Mouse (Mus musculus) ZHBTc4 (cell line): ENCODE results near the gene Zfp526.

Experiments
- DNase-seq: peaks from one replicate; pipeline ENCODE4 v3.0.0-alpha.2; 2011; ENCODE audit warnings: low read depth, low spot score

The Zfp526 gene

DNA sequence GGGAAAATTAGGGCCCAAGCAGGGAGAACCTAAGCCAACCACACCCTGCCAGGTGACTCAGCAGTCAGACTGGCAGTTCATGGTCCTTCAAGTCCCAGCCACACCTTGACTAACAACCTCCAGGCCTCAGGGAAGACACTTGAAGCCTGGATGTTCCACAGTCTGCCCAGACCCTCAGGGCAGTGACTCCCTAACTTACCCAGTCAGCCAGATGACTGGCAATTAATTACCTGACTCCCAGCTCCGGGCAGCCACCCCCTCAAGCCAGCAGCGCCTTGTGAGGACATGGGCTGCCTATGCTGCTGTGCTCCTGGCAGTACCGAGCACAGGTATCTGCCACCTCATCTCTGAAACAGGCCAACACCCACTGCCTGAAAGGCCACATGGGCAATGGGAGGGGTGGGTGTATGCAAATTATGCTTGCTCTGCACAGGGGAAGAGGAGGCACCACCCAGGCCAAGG lies 12.0 kb upstream of the Zfp526 start:
- no peak for DNase-seq

DNA sequence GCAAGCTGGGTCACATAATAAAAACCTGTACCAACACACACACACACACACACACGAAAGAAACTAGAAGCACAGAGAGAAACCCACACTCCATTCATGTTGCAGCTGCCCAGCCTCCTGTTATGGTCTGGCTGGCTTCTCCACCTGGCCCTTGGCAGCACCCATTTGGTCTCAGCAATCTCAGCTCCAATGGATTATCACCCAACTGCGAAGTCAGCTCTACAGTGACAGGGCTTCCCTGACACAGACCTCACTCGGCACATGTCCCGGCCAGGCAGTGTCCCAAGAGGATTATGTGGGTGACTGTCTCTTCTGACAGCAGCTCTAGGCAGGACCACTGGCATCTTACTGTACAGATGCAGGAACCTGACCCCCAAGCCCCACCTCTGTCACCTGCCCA lies 10.7 kb upstream of the Zfp526 start:
- DNase-seq: no peak

DNA sequence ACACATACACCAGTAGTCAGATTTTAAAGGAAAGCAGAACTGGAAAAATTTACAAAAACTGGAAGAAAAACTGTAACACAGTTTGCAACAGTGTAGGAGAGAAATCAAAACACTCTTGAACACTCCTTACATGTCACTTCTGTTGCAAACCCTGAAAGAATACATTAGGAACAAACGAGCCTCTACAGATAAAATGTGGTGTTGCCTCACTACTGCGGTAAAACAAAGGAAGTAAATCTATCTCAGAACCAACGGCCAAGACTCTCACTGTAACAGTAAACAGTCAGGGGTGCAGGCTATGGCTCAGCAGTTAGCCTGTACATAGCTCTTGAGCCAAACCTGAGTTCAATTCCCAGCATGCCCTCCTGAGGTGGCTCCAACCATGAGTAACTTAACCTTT lies 8.1 kb upstream of the Zfp526 start:
- DNase-seq: no peak

DNA sequence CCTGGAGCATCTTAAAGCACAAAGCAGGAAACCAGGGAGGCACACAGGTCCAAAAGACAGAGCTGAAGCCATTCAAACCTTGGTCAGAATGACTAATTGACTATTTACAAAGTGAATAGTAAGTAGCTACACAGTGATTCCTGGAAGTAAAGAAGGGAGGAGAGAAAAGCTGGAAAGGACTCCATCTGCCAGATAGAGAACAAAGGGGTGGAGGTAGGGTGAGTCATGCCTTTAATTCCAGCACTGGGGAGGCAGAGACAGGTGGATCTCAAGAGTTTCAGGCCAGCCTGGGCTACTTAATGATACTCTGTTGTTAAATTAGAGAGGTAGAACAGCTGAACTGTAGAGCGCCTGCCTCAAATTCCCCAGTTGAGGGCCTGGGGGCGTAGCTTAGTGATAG lies 7.1 kb upstream of the Zfp526 start:
- DNase-seq: peak; percentile 69

DNA sequence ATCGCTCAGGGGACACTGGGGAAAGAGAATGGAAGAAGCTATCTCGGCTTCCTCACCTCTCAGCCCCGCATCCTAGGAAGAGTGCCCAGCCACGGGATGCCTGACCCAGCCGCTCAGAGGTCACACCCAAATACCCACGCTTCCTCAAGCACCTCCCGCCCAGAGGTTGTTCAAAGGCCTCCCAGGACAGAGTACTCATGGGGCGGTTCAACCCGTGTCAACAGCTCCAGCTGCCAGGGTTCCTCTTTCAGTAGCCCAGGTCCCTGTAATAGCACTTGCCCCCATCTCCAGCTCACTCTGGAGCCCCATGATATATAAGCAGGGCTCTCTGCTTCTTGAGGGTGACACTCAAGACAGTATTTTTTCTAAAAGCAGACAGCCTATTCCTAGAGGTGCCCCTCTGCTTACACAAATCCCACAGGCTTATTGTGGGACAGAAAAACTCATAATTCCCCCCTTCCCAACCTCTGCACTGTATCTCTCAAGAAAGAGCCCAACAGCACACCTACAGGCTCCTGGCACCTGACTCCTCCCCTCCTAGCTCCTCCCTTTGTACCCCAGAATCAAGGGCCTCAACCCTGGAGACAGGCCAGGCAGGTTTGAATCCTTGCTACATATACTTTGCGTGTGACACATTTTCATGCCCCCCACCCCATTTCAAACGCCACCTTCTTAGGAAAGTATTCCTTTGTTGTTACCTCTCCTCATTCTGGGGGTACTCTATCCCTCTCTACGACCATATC lies 3.4 kb upstream of the Zfp526 start:
- no peak for DNase-seq

DNA sequence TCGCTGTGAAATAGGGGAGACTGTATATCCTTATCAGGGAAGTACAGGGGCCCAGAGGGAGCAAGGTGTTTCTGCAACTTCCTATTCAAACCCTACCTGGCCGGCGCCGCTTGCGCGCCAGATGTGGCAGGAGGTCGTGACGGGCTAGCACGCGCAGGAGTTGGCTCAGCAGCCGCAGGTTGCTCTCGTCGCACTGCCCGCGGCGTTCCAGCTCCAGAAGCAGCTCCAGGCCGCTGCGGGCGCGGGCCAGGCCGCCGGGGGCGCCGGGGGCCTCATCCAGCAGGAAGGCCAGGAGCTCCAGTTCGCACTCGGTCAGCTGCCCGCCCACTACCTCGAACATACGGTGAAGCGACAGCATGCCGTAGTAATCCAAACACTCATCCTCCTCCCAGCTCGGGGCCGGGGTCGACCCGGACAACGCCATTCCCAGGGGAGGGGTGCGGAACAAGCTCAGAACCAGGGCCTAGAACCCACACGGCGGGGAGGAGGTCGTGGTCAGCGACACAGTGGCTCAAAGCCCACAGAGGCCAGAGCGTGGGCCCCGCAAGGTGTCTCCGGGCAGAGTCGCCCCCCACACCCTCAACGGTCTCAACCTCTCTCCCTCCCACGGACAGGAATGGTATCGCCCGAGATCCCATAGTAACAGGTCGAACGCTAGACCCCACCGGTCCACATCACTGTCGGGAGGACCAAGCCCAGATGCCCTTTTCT lies 2.4 kb upstream of the Zfp526 start:
- peak; percentile 78 for DNase-seq

DNA sequence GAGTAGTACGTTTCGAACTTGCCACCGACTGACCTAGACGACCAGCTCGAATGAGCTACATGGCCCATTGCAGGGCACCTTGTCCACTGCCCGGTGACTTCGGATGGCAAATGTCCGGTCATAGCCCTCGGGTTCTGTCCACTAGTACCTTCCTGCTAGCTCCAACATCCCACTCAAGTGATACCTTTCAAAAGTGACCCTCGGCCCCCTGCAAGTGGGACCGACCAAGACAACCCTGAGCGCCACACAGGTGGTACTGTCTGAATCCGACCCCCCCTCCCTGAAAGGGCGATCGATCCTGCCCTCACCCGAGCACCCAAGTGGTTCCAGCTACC lies 1.8 kb upstream of the Zfp526 start:
- DNase-seq: no peak

DNA sequence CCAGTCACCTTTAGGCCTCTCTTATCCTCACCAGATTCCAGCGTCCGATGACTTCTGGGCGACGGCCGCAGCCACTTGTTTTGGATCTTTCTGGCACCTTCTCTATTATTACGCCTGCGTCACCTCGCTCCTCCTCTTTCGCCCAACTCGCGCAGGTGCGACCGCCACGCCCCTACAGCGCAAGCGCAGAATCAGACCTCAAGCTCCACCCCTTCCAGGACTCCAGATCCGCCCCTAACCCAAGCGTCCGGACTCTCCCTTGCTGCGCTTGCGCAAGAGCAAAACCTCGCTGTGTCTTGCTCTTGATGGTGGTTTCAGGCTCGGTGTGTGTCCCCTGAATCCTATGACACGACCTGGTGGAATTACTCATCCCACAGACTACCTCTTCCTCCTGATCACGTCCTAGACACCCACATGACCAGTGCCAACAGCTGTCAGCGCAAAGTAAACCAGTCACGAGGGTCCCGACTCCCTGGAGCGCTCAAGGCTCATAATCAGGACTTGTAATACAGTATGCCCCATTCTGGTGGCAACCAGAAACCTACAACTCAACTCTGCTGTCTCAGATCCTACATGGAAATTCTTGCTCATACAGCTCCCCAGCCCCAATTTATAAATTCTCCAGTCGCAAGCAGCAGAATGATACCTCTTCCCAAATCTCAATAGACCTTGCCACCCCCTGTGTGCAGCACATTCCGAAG lies 1.3 kb upstream of the Zfp526 start:
- DNase-seq: peak; percentile 98

DNA sequence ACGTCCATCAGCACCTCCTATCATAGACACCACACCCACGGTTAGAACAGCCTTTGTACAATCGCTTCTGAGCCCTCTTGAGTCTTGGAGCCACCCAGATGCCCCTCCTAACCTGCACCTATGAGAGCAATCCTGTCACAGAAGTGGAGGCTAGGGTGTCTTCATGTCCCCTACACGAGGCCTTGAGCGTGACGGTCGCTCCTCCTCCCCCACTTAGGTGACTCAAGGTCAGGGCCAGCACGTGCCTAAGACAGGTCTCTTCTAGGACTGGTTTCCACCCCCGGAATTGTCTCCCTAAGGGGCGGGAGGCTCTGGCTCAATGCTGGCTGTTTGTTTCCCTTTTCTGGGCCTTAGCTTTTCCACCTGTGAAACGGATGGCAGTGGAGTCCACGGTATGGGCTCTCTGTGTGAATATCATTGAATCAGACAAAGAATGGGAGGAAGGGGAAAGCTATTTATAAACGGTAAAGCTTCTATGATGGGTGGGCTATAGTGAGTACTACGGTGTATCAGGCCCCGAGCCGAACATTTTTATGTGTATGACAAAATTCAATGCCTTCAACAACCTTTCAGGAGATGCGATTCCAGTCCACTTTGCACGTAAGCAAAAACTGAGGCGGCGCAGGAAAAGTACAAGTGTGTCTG lies 646 bp upstream of the Zfp526 start, which contains the start of gene Dedd2:
Dedd2 (minus strand) TSS at position 159 of the 645 bp plus-strand sequence.
- DNase-seq: peak; percentile 61

DNA sequence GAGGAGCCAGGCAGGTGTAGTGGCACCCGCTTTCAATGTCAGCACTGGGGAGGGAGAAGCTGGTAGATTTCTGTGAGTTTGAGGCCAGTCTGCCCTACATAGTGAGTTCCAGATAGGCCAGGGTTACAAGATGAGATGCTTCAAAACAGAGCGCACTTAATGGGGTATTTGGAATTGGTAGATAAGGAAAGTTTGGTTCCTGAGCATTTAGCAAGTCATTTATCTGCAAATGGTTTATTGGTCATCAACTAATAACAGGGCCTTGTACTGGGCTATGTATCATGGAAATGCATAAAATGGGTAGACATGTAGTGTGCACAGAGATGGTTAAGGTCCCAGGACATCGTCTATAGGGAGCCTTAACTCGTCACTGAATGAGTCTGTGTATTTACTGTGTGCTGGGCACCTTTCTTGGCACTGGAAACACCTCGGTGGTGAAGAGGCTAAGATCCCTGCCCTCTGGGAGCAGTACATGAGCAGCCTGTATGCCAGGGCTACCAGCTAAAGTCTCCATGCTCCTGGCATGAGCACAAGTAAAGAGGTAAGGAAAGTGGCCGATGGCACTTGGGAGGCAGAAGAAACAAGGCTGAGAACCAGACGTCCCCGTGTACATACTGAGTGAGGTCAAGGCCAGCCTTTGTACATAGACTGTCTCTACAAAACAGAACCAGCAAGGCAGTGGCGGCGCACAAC lies 1.2 kb downstream of the Zfp526 start:
- DNase-seq: no peak

DNA sequence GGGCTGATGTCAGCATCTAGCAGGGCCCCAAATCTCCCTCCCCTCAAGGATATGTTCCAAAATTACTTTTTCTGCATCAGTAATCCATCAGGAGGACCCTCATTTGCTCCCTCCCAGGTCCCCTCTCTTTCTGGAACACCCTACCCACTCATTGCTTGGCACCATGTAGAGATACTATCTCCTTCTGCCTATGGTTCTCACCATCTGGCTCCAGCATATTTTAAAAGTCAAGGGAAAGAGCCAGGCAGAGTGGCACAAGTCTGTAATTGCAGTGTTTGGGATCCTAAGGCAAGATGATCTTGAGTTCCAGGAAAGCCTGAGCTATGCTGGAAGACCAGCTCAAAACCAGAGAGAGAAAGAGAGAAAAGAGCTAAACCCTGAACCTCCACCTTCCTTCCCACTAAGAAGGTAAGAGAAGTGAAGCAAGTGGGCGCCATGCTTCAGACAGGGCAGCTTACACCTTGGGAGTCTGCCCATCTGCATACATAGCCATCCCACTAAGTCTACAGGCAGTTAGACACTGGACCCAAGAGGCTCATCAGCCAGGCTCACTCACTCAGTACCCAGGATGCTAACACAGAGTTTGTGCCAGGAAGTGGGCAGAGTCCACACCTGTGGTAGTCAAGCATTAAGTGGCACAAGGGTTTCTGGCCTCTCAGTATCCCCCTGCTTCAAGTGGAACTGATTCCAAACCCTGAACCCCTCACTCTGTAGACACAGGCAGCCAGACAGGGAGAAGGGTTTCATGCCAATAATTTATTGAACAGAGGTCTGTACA lies 6.5 kb downstream of the Zfp526 start:
- DNase-seq: no peak

DNA sequence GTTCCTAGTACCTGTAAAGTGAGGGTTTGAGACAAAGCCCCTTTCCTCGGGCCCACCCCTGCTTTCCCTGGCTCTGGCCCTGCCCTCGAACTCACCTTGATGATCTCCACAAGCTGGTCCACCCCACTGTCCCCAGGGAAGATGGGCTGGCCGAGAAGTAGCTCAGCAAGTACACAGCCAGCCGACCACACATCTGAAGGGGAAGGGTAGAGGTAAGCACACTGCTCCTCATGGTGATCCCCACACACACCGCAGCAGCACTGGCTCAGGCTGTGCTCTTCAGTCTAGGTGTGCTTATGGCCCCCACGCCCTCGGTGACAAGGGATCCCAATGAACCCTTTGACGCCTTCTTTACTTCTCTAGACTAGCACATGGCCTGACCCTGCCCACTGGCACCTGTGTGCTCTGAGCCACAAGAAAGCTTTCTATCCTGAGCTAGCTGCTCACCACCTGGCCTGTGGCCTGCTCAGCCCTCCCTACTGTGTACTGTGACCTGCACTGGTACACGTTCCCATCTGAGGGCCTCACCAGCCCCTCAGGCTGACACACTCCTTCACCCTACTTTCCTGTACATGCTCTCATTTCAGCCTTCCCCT lies 9.6 kb downstream of the Zfp526 start:
- DNase-seq: no peak

DNA sequence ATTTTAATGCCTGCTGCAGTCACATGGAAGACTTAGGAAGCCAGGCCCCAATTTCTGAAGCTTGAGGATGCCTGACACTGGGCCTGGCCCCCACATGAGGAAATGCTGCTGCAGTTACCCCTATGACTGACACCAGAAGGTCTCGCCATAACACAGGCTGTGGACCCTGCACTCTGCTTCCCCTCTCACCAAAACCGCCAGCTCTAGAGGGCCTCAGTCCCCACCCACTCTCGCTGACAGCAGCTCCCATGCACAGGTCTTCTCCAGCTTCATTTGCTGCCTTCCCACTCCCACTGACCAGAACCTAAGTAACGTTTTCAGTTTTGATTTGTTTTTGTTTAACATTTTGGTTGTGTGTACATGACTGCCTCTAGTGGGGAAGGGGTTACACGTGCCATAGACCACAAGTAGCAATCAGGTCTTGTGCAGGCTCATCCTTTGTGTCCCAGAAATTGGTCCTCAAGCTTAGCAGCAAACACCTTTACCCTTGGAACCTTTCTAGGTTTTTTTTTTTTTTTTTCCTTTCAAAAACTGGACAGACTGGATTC lies 10.9 kb downstream of the Zfp526 start:
- peak; percentile 40 for DNase-seq

DNA sequence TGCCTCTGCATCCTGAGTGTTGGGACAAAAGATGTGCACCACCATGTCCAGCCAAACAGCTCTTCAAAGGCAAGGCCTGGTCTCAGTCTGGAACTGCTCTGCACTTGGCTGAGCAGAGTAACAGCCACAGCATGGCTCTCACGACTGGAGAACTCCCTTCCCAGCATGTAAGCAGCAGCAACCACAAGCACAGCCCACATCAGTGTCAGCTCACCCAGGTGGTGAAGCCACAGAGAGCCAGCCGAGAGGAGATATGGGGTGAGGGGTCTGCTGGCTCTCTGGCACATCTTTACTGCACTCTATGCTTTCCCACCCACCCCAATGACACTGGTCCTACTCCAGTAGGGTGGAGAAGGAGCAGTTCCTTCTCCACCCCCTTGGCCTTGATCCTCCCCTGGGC lies 11.8 kb downstream of the Zfp526 start:
- no peak for DNase-seq

DNA sequence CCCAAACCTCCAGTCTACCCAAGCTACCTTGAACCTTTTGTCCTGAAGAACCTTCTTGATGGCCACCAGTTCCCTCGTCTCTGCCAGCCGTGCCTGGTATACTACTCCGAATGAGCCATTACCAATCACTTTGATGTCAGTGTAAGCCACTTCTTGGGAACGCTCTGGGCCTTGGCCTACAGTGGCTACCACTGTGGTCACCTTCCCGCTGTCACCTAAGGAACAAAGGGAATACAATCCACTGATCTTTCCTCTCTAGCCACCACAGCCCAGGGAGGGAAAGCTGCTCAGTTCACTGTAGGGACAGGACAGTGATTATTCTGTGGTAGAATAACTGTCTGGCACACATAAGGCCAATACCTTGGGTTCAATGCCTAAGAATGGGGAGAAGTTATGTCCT lies 14.3 kb downstream of the Zfp526 start:
- no peak for DNase-seq

DNA sequence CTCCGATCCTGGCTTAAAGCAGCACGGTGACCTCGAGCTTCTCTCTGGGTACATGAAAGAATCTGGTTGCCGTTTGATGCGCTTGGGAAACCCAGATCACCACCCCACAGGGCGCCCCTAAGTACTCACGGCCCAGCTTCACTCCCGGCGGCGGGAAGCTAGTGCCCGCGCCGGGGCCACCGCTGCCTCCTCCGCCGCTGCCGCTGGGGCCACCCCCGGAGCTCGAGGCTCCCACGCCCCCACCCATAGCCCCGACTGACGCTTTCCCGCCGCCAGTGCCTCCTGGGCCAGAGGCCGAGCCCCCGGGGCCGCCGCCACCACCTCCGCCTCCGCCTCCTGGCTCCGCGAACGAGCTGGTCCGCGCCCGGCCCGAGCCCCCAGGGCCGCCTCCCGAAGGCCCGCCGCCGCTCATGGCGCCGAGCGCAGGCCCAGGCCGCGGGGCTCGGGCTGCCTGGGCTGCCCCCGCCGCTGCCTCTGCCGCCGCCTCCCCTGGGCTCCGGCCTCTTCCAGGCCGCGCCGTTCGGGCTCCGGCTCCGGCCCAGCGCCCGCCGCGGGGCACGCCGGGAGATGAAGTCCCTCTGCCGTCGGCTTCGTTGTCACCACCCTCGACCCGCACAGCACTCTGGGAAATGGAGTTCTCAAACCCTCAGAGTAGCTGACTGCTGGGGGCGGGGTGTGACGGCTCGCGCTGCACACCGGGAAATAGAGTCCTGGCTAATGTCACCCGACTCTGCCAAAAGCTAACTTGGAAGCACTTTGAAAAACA lies 16.2 kb downstream of the Zfp526 start, which contains the start of gene Gsk3a:
Gsk3a (minus strand) TSS at position 603 of the 766 bp plus-strand sequence.
- peak; percentile 98 for DNase-seq

DNA sequence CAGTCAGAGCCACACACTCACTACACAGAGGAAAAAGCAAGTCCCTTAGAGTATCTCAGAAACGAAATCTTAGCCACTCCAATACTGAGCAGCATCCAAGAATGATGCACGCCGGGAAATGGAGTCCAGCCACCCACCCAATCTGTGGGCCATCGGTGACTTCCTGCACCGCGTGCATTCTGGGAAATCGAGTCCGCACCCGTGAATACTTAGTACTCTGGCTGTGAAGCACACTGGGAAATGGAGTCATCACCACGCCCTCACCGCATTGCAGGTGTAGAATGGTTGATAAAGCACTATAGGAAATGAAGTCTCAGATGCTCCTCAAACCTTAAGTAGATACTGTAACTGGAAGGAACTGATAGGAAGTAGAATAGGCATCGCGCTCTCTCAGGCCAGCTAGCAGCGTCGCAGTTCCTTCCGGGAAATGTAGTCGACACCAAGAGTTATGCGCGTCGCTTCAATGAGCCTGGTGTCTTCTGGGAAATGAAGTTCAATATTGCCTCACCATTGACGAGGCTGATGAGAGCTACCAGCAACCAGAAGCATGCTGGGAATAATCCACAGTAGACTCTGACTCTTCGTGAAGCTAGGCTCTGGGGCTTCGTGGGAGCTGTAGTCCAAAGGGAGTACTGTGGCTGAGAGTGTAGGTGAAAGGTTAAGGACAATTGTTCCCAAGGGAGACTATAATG lies 16.9 kb downstream of the Zfp526 start:
- DNase-seq: peak; percentile 97

DNA sequence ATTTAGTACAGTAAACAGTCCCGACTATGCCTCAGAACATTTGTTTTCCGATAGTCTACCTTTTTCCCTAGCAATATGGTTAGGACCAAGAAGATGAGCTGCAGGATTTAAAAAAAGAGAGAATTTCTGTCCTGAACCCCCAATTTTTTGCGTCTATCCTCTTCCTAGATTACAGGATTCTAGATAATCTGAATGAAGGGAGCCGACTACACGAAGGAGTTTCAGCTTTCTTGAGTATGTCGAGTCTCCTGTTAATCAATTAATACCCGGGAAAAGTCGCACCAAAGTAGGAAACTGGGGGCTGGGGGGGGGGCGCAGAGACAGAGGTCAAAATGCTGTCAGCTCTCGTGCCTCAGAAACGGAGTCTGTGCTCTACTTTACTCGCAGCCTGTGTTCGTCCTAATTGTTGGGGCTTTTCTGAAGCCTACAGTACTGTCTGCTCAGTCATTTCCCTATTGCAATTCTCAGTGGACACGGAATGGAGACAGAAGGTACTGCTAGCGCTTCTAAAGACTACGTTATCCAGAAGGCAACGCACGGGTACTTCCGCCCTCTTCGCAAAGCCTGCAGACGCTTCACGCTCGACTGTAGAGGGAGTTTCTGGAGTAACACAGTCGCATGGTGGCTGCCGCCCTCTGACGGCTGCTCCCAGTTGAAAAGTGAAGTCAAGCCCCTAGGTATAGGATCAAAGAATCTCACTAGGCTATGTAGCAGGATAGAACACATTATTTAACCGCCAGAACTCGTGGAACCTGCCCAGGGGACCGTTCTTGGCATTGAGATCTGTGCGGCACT lies 17.8 kb downstream of the Zfp526 start:
- DNase-seq: peak; percentile 92
